Mouse (Mus musculus) heart, adult 2 months (tissue): ENCODE measurements around the gene Gm28042. TPM values are rescaled to one million over a fixed set of nuclear protein-coding genes. Genes with fewer than 3 reads are reported as not detected.

ENCODE experiments used
- DNase-seq, 2 experiments: peaks; one replicate each; pipeline ENCODE4 v3.0.0; 2021
- H3K27ac ChIP-seq: fragments of 200-600 bp; 2 replicates; pipeline ENCODE4 v1.8.1; 2022
- H3K27me3 ChIP-seq: fragments of 200-500 bp; 2 replicates; pipeline ENCODE4 v1.6.1; 2012; ENCODE audit warnings: mild to moderate bottlenecking, low read length, inconsistent platforms, mixed read lengths; ENCODE audit not compliant: control insufficient read depth, insufficient read depth
- H3K36me3 ChIP-seq: fragments of 200-500 bp; 2 replicates; pipeline ENCODE4 v1.6.1; 2012; ENCODE audit warnings: low read length, inconsistent platforms; ENCODE audit not compliant: control insufficient read depth, insufficient read depth
- H3K4me1 ChIP-seq: fragments of 200-500 bp; 2 replicates; pipeline ENCODE4 v1.6.1; 2011; ENCODE audit warnings: low read length; ENCODE audit not compliant: control insufficient read depth, insufficient read depth
- H3K4me3 ChIP-seq: fragments of 200-600 bp; 2 replicates; pipeline ENCODE4 v1.8.1; 2022
- H3K79me2 ChIP-seq: fragments of 200-500 bp; replicated peaks from 2 replicates; pipeline ENCODE4 v1.6.1; 2012; ENCODE audit warnings: mild to moderate bottlenecking, inconsistent platforms, low read length, moderate library complexity, mixed read lengths; ENCODE audit not compliant: control insufficient read depth, insufficient read depth
- H3K9ac ChIP-seq: fragments of 200-500 bp; 2 replicates; pipeline ENCODE4 v1.6.1; 2012; ENCODE audit warnings: low read depth, mild to moderate bottlenecking, control low read depth, inconsistent platforms, low read length, mixed read lengths
- CTCF ChIP-seq: fragments of 200-600 bp; IDR thresholded peaks from 2 replicates; pipeline ENCODE4 v1.8.1; 2022; ENCODE audit warnings: antibody characterized with exemption, mild to moderate bottlenecking, moderate library complexity
- EP300 ChIP-seq: fragments of 200-500 bp; IDR thresholded peaks from 2 replicates; pipeline ENCODE4 v1.6.1; 2011; ENCODE audit warnings: low read depth, low read length, control low read depth; ENCODE audit not compliant: insufficient read depth
- POLR2A ChIP-seq: fragments of 200-500 bp; IDR thresholded peaks from 2 replicates; pipeline ENCODE4 v1.6.1; 2011; ENCODE audit warnings: mild to moderate bottlenecking, low read depth, low read length, control low read depth; ENCODE audit not compliant: insufficient read depth
- WGBS: fragments of 180-500 bp; shearing (Covaris S2); methylation state at CpG from one replicate; pipeline ENCODE4 v1.1.7; 2018; 5-methylcytosine and 5-hydroxymethylcytosine counted together
- intact Hi-C: fragments of 180-260 bp; cut with DNase I; formaldehyde crosslinking; loops from one replicate; pipeline ENCODE4 v1.15.1; 2025
- polyA plus RNA-seq: library from polyadenylated mRNA; depleted of rRNA; stranded (reverse); fragments of >200 nt; gene quantifications from 2 replicates; pipeline ENCODE4 v1.2.3, GENCODE M21; 2012
- total RNA-seq, 2 experiments: library from RNA; stranded (reverse); gene quantifications; 2 replicates each; pipeline ENCODE4 v1.2.3; 2021

Gene Gm28042
- total and polyA plus RNA-seq, 3 experiments: 0.55 to 2.2 (median 0.77) TPM

DNA sequence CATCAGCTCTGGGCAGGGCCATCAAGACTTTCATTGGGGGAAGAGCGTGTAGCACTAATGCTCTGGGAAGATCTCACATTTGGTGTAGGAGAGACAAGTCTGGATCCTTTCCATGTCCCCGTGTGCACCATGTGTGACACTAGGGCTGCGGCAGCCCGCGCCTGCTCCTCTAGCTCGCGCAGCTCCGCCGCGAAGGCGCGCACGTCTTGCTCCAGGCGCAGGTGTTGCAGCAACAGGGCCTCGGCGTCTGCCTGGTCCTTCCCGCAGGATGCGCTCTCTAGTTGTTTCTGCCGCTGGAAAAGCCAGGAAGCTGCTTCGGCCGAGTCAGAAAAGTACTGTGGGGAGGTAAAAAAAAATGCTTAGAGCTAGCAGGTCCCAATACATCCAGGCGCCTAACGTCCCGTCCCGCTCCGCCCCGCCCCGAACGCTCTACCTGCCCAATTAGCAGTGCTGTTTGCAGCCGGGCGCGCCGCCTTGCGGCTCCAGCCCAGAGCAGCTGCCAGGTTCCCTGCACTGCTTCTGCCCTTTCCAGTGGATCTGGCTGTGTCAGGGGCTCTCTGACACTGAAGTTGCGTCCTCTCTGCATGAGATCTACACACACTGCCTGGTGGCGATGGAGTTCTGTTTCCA, 48.9 kb downstream of the Gm28042 start:
- TF ChIP-seq CTCF: peak; percentile 70
- no peak for TF ChIP-seq EP300
- TF ChIP-seq POLR2A: no peak
- DNase-seq: peak; percentile 55 to 58
- intact Hi-C loops: no loop called here
- no peak overlapping the region for H3K9ac ChIP-seq
- 5% methylated on average over 36 of the region's 36 CpGs for WGBS
- no peak overlapping the region for H3K4me3 ChIP-seq
- no peaks in the 10 kb centered on the region for H3K79me2 ChIP-seq
- H3K27ac ChIP-seq: no peak overlapping the region
- H3K36me3 ChIP-seq: no peaks in the 10 kb centered on the region
- H3K4me1 ChIP-seq: no peaks in the 10 kb centered on the region
- no peaks in the 10 kb centered on the region for H3K27me3 ChIP-seq

DNA sequence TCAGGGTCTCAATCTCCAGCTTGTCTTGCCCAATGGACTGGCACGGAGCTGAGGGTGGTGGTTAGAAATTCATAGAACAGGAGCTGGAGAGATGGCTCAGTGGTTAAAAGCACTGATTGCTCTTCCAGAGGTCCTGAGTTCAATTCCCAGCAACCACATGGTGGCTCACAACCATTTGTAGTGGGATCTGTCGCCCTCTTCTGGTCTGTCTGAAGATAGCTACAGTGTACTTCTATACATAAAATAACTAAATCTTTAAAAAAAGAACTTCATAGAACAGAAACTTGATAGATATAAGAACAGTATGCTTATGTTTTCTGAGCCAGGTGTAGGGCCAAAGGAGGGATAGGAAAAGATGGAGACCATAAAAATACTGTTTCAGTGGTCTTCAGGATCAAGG, 55.1 kb downstream of the Gm28042 start:
- H3K9ac ChIP-seq: no peak overlapping the region
- no peak overlapping the region for H3K4me3 ChIP-seq
- no peaks in the 10 kb centered on the region for H3K27me3 ChIP-seq
- WGBS: 78% methylated on average over 2 of the region's 2 CpGs
- no peak overlapping the region for H3K27ac ChIP-seq
- TF ChIP-seq EP300 (no peak), CTCF (peak; percentile 47), POLR2A (no peak)
- DNase-seq: no peak
- intact Hi-C loops: loop anchor here (5.0 kb wide), 1 partner anchor 200 kb away; no protein-coding TSS in a partner anchor
- H3K79me2 ChIP-seq: no peaks in the 10 kb centered on the region
- no peaks in the 10 kb centered on the region for H3K4me1 ChIP-seq
- H3K36me3 ChIP-seq: no peaks in the 10 kb centered on the region

DNA sequence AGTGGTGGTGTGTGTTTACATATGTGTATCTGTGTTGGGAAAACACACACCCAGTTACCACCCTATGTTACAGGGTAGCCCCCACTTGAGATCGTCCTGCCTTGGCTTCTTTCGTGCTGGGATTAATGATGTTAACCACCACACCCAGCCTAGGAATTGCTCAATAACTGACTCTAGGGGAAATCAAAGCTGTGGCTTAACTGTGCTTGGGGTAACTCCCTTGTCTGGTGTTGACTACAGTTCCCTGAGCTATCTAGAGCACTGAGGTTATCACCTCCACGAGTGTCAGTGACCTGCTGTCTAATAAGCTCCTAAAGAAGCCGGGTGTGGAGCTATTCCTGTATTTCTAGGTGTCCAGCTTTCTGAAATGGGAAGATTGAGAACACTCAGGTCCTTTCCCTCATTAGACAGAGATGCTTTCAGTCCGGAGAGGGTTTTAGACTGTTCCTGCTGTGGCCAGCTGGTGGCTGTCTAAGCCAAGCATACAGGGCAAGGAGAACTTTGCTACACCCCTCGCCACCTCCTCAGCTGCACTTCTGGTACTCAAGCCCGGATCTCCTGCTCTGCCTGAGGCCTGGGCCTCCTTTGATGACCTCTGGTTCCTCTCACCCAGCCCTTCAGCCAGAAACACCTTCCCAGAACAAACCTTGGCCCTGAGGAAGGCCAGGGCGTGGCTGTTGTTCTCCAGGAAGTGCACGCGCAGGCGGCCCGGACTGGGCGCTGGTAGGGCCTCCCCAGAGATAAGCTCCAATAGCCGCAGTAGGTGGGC, 57.5 kb downstream of the Gm28042 start:
- TF ChIP-seq CTCF (peak; percentile 87), POLR2A (no peak), EP300 (peak; percentile 73)
- intact Hi-C loops: loop anchor here (1.0 to 5.0 kb wide), 2 partner anchors 86 to 198 kb away; no protein-coding TSS in a partner anchor
- Histone ChIP-seq H3K4me1 (no peaks in the 10 kb centered on the region), H3K9ac (no peak overlapping the region), H3K27ac (peak overlapping the region; percentile 49; the same call in 1 of the 2 replicates), H3K27me3 (no peaks in the 10 kb centered on the region), H3K4me3 (no peak overlapping the region), H3K36me3 (no peaks in the 10 kb centered on the region), H3K79me2 (no peaks in the 10 kb centered on the region)
- peak; percentile 73 for DNase-seq
- 25% methylated on average over 14 of the region's 14 CpGs for WGBS

DNA sequence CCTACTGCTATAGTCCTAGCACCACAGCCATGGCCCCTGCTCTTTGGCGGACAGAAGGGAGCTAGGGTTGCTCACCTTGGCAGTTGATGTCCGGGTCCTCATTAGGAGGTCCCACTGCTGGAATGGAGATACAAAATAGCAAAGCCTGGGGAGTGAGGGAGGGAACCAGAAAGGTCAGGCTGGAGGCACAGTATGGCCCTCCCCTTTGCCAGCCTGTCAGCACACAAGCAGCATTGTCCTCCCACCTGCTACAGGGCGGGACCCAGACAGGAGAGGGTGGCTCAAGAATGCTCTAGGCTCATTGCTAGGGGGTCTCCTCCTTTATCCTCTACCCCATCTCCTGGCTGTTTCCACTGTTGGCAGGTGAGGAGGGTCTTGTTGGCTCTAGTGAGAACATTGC, 58.7 kb downstream of the Gm28042 start:
- H3K9ac ChIP-seq: no peak overlapping the region
- TF ChIP-seq POLR2A (no peak), CTCF (no peak), EP300 (no peak)
- H3K4me3 ChIP-seq: no peak overlapping the region
- H3K27me3 ChIP-seq: no peaks in the 10 kb centered on the region
- WGBS: 87% methylated on average over 3 of the region's 3 CpGs
- no peaks in the 10 kb centered on the region for H3K4me1 ChIP-seq
- H3K36me3 ChIP-seq: 0 out of 2 replicates have a peak, but pooled peaks cover 2% of the 10 kb centered on the region
- intact Hi-C loops: no loop called here
- H3K27ac ChIP-seq: no peak overlapping the region
- H3K79me2 ChIP-seq: no peaks in the 10 kb centered on the region
- no peak for DNase-seq

DNA sequence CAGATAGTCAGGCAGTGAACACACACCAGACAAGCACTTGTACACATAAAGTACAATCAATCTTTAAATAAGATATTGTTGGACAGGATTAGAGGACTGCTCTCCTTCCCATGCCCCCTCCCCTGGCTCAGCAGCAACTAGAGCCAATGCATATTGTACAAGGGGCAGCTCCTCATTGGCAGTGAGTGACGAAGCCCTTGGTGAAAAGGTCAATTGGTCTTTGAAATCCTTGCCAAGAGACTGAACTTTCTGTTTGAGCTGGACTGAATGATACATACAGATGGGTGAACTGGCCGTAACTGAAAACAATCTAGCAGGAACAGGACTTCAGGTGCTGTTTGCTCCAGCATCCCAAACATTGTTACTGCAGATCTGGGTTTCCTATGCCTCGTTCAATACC, 60.1 kb downstream of the Gm28042 start:
- H3K27me3 ChIP-seq: no peaks in the 10 kb centered on the region
- H3K4me1 ChIP-seq: no peaks in the 10 kb centered on the region
- WGBS: 74% methylated on average over 3 of the region's 3 CpGs
- TF ChIP-seq EP300: no peak
- TF ChIP-seq CTCF: no peak
- TF ChIP-seq POLR2A: no peak
- intact Hi-C loops: no loop called here
- H3K4me3 ChIP-seq: no peak overlapping the region
- H3K9ac ChIP-seq: no peak overlapping the region
- H3K36me3 ChIP-seq: 0 out of 2 replicates have a peak, but pooled peaks cover 2% of the 10 kb centered on the region
- no peak overlapping the region for H3K27ac ChIP-seq
- DNase-seq: no peak
- H3K79me2 ChIP-seq: no peaks in the 10 kb centered on the region

DNA sequence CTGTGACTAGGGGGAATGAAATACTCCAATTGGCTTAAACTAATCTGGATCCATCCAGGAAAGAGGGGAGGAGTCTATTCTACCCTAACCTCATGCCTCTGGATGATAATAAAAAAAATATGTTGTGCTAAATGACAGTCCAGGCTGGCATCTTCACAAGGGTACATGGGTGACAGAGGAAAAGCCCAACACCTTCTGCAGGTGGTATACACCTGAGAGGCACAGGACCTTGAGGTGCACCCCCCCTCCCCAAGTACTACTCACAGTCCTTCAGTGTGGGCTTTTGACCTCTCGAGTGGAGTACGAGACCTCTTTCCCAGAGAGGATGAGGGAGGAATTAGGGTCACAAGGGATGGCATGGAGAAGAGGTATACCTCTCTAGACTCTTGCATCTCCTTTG, 60.6 kb downstream of the Gm28042 start:
- no peaks in the 10 kb centered on the region for H3K4me1 ChIP-seq
- H3K27me3 ChIP-seq: no peaks in the 10 kb centered on the region
- H3K36me3 ChIP-seq: 0 out of 2 replicates have a peak, but pooled peaks cover 2% of the 10 kb centered on the region
- H3K79me2 ChIP-seq: no peaks in the 10 kb centered on the region
- intact Hi-C loops: no loop called here
- 94% methylated on average over 2 of the region's 2 CpGs for WGBS
- no peak overlapping the region for H3K9ac ChIP-seq
- no peak for TF ChIP-seq EP300
- no peak for TF ChIP-seq CTCF
- TF ChIP-seq POLR2A: no peak
- H3K27ac ChIP-seq: no peak overlapping the region
- no peak for DNase-seq
- H3K4me3 ChIP-seq: no peak overlapping the region
